Mouse (Mus musculus) MEL (cell line): ENCODE results near the gene Atl3. TPM values are rescaled to one million over a fixed set of nuclear protein-coding genes. Genes with fewer than 3 reads are reported as not detected.

Experiments
- DNase-seq: peaks from one replicate; pipeline ENCODE4 v3.0.0; 2011; ENCODE audit warnings: low read depth, low spot score
- H3K27ac ChIP-seq: 2 replicates; pipeline ENCODE4 v1.5.1; 2012; ENCODE audit warnings: low read depth, mild to moderate bottlenecking, control low read depth, low read length, moderate library complexity; ENCODE audit not compliant: control insufficient read depth
- H3K27me3 ChIP-seq, 2 experiments: fragments of 150-350 bp in 1 of 2; sonication (generic) in 1 of 2; 2 replicates each; pipeline ENCODE4 v1.6.1; 2012; ENCODE audit warnings: low read length in 2 of 2, mild to moderate bottlenecking in 2 of 2, improper control_type of control experiment in 1 of 2, moderate library complexity in 1 of 2; ENCODE audit not compliant: insufficient read depth in 2 of 2, control insufficient read depth in 1 of 2
- H3K36me3 ChIP-seq, 2 experiments: 2 replicates each; pipeline ENCODE4 v1.6.1; 2012 to 2014; ENCODE audit warnings: low read length in 2 of 2, improper control_type of control experiment in 1 of 2, inconsistent platforms in 1 of 2, mild to moderate bottlenecking in 1 of 2; ENCODE audit not compliant: insufficient read depth in 2 of 2, control insufficient read depth in 1 of 2
- H3K4me1 ChIP-seq, 2 experiments: fragments of 150-350 bp in 1 of 2; sonication (generic) in 1 of 2; 2 replicates each; pipeline ENCODE4 v1.6.1; 2012; ENCODE audit warnings: low read length in 2 of 2, improper control_type of control experiment in 1 of 2, mild to moderate bottlenecking in 1 of 2; ENCODE audit not compliant: insufficient read depth in 2 of 2, control insufficient read depth in 1 of 2
- H3K4me3 ChIP-seq, 2 experiments: fragments of 150-350 bp in 1 of 2; sonication (generic) in 1 of 2; 2 replicates each; pipeline ENCODE4 v1.5.1; 2012; ENCODE audit warnings: low read depth in 2 of 2, low read length in 2 of 2, mild to moderate bottlenecking in 2 of 2, moderate library complexity in 2 of 2, control low read depth in 1 of 2, improper control_type of control experiment in 1 of 2; ENCODE audit not compliant: control insufficient read depth in 1 of 2, insufficient read depth in 1 of 2
- H3K79me2 ChIP-seq: 2 replicates; pipeline ENCODE4 v1.6.1; 2012; ENCODE audit warnings: mild to moderate bottlenecking, low read length, moderate library complexity; ENCODE audit not compliant: control insufficient read depth, poor library complexity, insufficient read depth
- H3K9ac ChIP-seq: 2 replicates; pipeline ENCODE4 v1.6.1; 2012; ENCODE audit warnings: low read depth, mild to moderate bottlenecking, control low read depth, low read length, moderate library complexity; ENCODE audit not compliant: control insufficient read depth, poor library complexity, severe bottlenecking
- H3K9me3 ChIP-seq: fragments of 150-350 bp; sonication (generic); replicated peaks from 2 replicates; pipeline ENCODE4 v1.6.1; 2012; ENCODE audit warnings: mild to moderate bottlenecking, low read length, improper control_type of control experiment, moderate library complexity; ENCODE audit not compliant: insufficient read depth
- BHLHE40 ChIP-seq: IDR thresholded peaks from 2 replicates; pipeline ENCODE4 v1.6.1; 2012; ENCODE audit warnings: low read depth, mild to moderate bottlenecking, inconsistent platforms, low read length, improper control_type of control experiment, borderline replicate concordance
- CHD1 ChIP-seq: IDR thresholded peaks from 2 replicates; pipeline ENCODE4 v1.6.1; 2012; ENCODE audit warnings: low read depth, mild to moderate bottlenecking, inconsistent platforms, low read length, improper control_type of control experiment
- CTCF ChIP-seq, 3 experiments: IDR thresholded peaks in 2 of 3; conservative IDR thresholded peaks in 1 of 3; 2 replicates each; pipeline ENCODE4 v1.5.1; 2011 to 2012; ENCODE audit warnings: low read length in 3 of 3, low read depth in 2 of 3, mild to moderate bottlenecking in 2 of 3, improper control_type of control experiment in 1 of 3, inconsistent platforms in 1 of 3, mixed read lengths in 1 of 3, moderate library complexity in 1 of 3; ENCODE audit not compliant: control insufficient read depth in 1 of 3, insufficient read depth in 1 of 3, poor library complexity in 1 of 3, severe bottlenecking in 1 of 3
- E2F4 ChIP-seq: IDR thresholded peaks from 2 replicates; pipeline ENCODE4 v1.6.1; 2011; ENCODE audit warnings: low read depth, low read length, improper control_type of control experiment, borderline replicate concordance
- ELF1 ChIP-seq: IDR thresholded peaks from 2 replicates; pipeline ENCODE4 v1.6.1; 2014; ENCODE audit warnings: low read depth, mild to moderate bottlenecking, inconsistent platforms, low read length, improper control_type of control experiment, moderate library complexity
- GATA1 ChIP-seq: IDR thresholded peaks from 2 replicates; pipeline ENCODE4 v1.6.1; 2011; ENCODE audit warnings: low read depth, low read length, improper control_type of control experiment
- HCFC1 ChIP-seq: IDR thresholded peaks from 2 replicates; pipeline ENCODE4 v1.6.1; 2012; ENCODE audit warnings: low read depth, mild to moderate bottlenecking, inconsistent platforms, low read length, improper control_type of control experiment, moderate library complexity
- JUND ChIP-seq: IDR thresholded peaks from 2 replicates; pipeline ENCODE4 v1.6.1; 2011; ENCODE audit warnings: low read depth, mild to moderate bottlenecking, improper control_type of control experiment, low read length
- MAFK ChIP-seq: IDR thresholded peaks from 2 replicates; pipeline ENCODE4 v1.6.1; 2011; ENCODE audit warnings: low read depth, mild to moderate bottlenecking, low read length, improper control_type of control experiment, borderline replicate concordance
- MAZ ChIP-seq: IDR thresholded peaks from 2 replicates; pipeline ENCODE4 v1.6.1; 2012; ENCODE audit warnings: low read depth, mild to moderate bottlenecking, inconsistent platforms, low read length, improper control_type of control experiment
- MEF2A ChIP-seq: IDR thresholded peaks from 2 replicates; pipeline ENCODE4 v1.6.1; 2014; ENCODE audit warnings: low read depth, mild to moderate bottlenecking, inconsistent platforms, low read length, improper control_type of control experiment; ENCODE audit not compliant: poor library complexity, insufficient replicate concordance, severe bottlenecking; ENCODE audit errors: extremely low read depth
- MXI1 ChIP-seq: IDR thresholded peaks from 2 replicates; pipeline ENCODE4 v1.6.1; 2011; ENCODE audit warnings: mild to moderate bottlenecking, low read depth, low read length, improper control_type of control experiment
- MYC ChIP-seq: IDR thresholded peaks from 2 replicates; pipeline ENCODE4 v1.6.1; 2011; ENCODE audit warnings: low read depth, mild to moderate bottlenecking, low read length, improper control_type of control experiment, moderate library complexity
- NELFE ChIP-seq: IDR thresholded peaks from 2 replicates; pipeline ENCODE4 v1.6.1; 2011; ENCODE audit warnings: low read depth, low read length, improper control_type of control experiment
- NRF1 ChIP-seq: IDR thresholded peaks from 2 replicates; pipeline ENCODE4 v1.6.1; 2014; ENCODE audit warnings: low read depth, mild to moderate bottlenecking, inconsistent platforms, low read length, improper control_type of control experiment, moderate library complexity; ENCODE audit not compliant: poor library complexity, insufficient read depth, severe bottlenecking
- POLR2A ChIP-seq, 2 experiments: IDR thresholded peaks; 2 replicates each; pipeline ENCODE4 v1.6.1; 2011 to 2012; ENCODE audit warnings: low read length in 2 of 2, mild to moderate bottlenecking in 2 of 2, control low read depth in 1 of 2, improper control_type of control experiment in 1 of 2, low read depth in 1 of 2, moderate library complexity in 1 of 2; ENCODE audit not compliant: control insufficient read depth in 1 of 2, insufficient read depth in 1 of 2, poor library complexity in 1 of 2
- RCOR1 ChIP-seq: IDR thresholded peaks from 2 replicates; pipeline ENCODE4 v1.6.1; 2012; ENCODE audit warnings: low read depth, mild to moderate bottlenecking, inconsistent platforms, low read length, improper control_type of control experiment
- SIN3A ChIP-seq: IDR thresholded peaks from 2 replicates; pipeline ENCODE4 v1.6.1; 2012; ENCODE audit warnings: low read length, improper control_type of control experiment, inconsistent platforms
- SMC3 ChIP-seq: IDR thresholded peaks from 2 replicates; pipeline ENCODE4 v1.6.1; 2011; ENCODE audit warnings: low read depth, low read length, improper control_type of control experiment
- TAL1 ChIP-seq: IDR thresholded peaks from 2 replicates; pipeline ENCODE4 v1.6.1; 2012; ENCODE audit warnings: mild to moderate bottlenecking, inconsistent platforms, low read length, moderate library complexity, mixed read lengths
- TBP ChIP-seq: IDR thresholded peaks from 2 replicates; pipeline ENCODE4 v1.8.0; 2011; ENCODE audit warnings: low read depth, low read length, improper control_type of control experiment
- UBTF ChIP-seq: IDR thresholded peaks from 2 replicates; pipeline ENCODE4 v1.6.1; 2012; ENCODE audit warnings: low read depth, mild to moderate bottlenecking, inconsistent platforms, low read length, improper control_type of control experiment, moderate library complexity, borderline replicate concordance; ENCODE audit not compliant: insufficient read depth
- USF2 ChIP-seq, 2 experiments: IDR thresholded peaks; 2 replicates each; pipeline ENCODE4 v1.6.1; 2011 to 2012; ENCODE audit warnings: improper control_type of control experiment in 2 of 2, low read length in 2 of 2, borderline replicate concordance in 1 of 2, inconsistent platforms in 1 of 2, low read depth in 1 of 2, mild to moderate bottlenecking in 1 of 2; ENCODE audit not compliant: insufficient read depth in 1 of 2
- ZKSCAN1 ChIP-seq: IDR thresholded peaks from 2 replicates; pipeline ENCODE4 v1.6.1; 2012; ENCODE audit warnings: low read depth, mild to moderate bottlenecking, inconsistent platforms, low read length, improper control_type of control experiment, moderate library complexity
- ZMIZ1 ChIP-seq: IDR thresholded peaks from 2 replicates; pipeline ENCODE4 v1.6.1; 2012; ENCODE audit warnings: low read depth, mild to moderate bottlenecking, inconsistent platforms, low read length, improper control_type of control experiment, moderate library complexity
- ZNF384 ChIP-seq: IDR thresholded peaks from 2 replicates; pipeline ENCODE4 v1.6.1; 2012; ENCODE audit warnings: low read depth, mild to moderate bottlenecking, inconsistent platforms, low read length, improper control_type of control experiment
- polyA plus RNA-seq, 2 experiments: library from polyadenylated mRNA; stranded (reverse) in 1 of 2; unstranded in 1 of 2; fragments of >175 nt in 1 of 2; fragments of >200 nt in 1 of 2; gene quantifications; 2 replicates each; pipeline versions ENCODE4 v1.2.1 to v1.2.4; 2012; ENCODE audit warnings: low replicate concordance in 2 of 2, low read depth in 1 of 2; ENCODE audit not compliant: insufficient read length in 2 of 2, insufficient read depth in 1 of 2, missing spikeins in 1 of 2
- total RNA-seq: library from RNA; depleted of rRNA; stranded (reverse); fragments of 300-350 nt; gene quantifications from 2 replicates; pipeline ENCODE4 v1.2.3, GENCODE M21; 2012

The Atl3 gene
- total and polyA plus RNA-seq, 3 experiments, result 15.3 to 16.4 TPM; not detected in 1

DNA sequence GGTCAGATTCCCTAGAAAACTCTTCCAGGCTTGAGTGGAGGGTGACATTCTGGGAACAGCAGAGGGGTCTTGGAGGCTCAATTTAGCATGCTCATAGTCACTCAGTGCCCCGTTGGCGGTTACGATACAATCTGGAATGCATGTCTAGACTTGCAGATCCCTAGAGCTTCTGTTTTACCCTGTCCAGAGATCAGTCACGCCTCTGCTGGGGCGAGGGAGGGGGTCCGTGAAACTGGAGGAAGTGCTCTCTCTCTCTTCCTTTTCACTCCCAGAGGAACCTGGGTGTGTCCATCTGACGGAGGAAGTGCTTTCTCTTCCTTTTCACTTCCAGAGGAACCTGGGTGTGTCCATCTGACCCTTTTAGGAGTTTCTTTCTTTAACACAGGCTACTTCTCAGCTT lies 89.3 kb downstream of the Atl3 start:
- DNase-seq, result no peak
- Histone ChIP-seq H3K27me3 (no peaks in the 10 kb centered on the region), H3K9me3 (no peaks in the 10 kb centered on the region), H3K27ac (no peak overlapping the region), H3K79me2 (no peaks in the 10 kb centered on the region), H3K4me3 (no peak overlapping the region), H3K9ac (no peak overlapping the region), H3K4me1 (peaks cover 0 to 2% of the 10 kb centered on the region in 2 experiments; a peak in 1 of 4 replicates), H3K36me3 (no peaks in the 10 kb centered on the region; a peak in 2 of 4 replicates)
- TF ChIP-seq USF2 (IDR thresholded peaks at IDR 0.05; ENCODE audit: borderline replicate concordance in 1 of 2, insufficient read depth in 1 of 2, low read depth in 1 of 2, low read length in 2 of 2), result no peak

DNA sequence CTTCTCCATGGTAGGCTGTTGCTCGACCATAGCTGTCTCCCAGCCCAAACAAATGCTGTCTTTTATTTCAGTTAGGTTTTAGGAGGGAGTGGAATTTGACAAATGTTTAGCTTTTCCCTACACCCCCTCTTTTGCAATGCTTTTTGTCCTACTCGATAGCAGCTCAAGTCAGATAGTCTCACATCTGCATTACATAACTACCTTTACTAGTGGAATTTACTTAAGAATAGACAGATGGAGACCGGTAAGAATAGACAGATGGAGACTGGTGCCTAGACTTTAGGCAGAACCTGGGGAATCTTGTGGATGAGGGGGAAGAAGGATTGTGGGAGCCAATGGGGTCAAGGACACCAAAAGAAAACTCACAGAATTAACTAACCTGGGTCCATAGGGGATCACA lies 89.8 kb downstream of the Atl3 start:
- Histone ChIP-seq H3K36me3 (no peaks in the 10 kb centered on the region; a peak in 2 of 4 replicates), H3K27ac (no peak overlapping the region), H3K4me3 (no peak overlapping the region)
- DNase-seq, result no peak
- TF ChIP-seq SMC3 (no peak), TAL1 (no peak), MAZ (no peak), ZNF384 (no peak), ZMIZ1 (no peak), ELF1 (no peak), CTCF (IDR thresholded peaks at IDR 0.05 in 2 of 3, conservative IDR thresholded peaks at IDR 0.05 in 1 of 3; ENCODE audit: control insufficient read depth in 1 of 3, insufficient read depth in 1 of 3, low read depth in 2 of 3, low read length in 3 of 3, poor library complexity in 1 of 3, severe bottlenecking in 1 of 3) (no peak), JUND (no peak)
- TF ChIP-seq, all 39 proteins: peak for 0
- H3K9me3 ChIP-seq, result no peaks in the 10 kb centered on the region
- H3K9ac ChIP-seq, result no peak overlapping the region
- no peaks in the 10 kb centered on the region for H3K27me3 ChIP-seq
- H3K79me2 ChIP-seq, result no peaks in the 10 kb centered on the region
- H3K4me1 ChIP-seq, result peaks cover 0 to 2% of the 10 kb centered on the region in 2 experiments; a peak in 1 of 4 replicates

DNA sequence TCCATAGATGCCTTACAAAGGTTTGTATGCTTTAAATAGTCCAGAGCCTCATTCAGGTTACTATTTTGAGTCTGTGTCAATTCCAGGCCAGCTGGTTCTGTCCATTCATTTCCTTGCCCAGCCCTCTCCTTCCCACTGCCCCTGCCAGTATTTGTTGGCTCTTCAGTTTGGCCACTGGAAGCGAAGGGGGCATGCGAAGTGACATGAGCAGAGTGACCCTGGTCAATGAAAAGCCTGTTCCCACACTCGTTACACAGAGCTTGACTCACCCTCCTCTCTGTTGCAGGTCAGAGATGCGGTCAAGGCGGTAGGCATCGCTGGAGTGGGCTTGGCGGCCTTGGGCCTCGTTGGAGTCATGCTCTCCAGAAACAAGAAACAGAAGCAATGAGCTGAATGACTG lies 91.4 kb downstream of the Atl3 start:
- TF ChIP-seq RCOR1 (no peak), UBTF (no peak), CHD1 (no peak), BHLHE40 (no peak), HCFC1 (no peak), TAL1 (no peak), MAFK (no peak), E2F4 (no peak), MXI1 (no peak), ZMIZ1 (no peak), GATA1 (no peak), POLR2A (IDR thresholded peaks at IDR 0.05; ENCODE audit: control insufficient read depth in 1 of 2, insufficient read depth in 1 of 2, low read depth in 1 of 2, low read length in 2 of 2, poor library complexity in 1 of 2) (no peak), SIN3A (no peak), MEF2A (no peak), NRF1 (no peak), MYC (no peak), ZKSCAN1 (no peak), NELFE (no peak), TBP (no peak)
- H3K27me3 ChIP-seq, result no peaks in the 10 kb centered on the region
- H3K9ac ChIP-seq, result no peak overlapping the region
- no peak overlapping the region for H3K4me3 ChIP-seq
- H3K36me3 ChIP-seq, result no peaks in the 10 kb centered on the region; a peak in 2 of 4 replicates
- no peak for DNase-seq
- H3K9me3 ChIP-seq, result no peaks in the 10 kb centered on the region
- H3K4me1 ChIP-seq, result peaks cover 0 to 2% of the 10 kb centered on the region in 2 experiments; a peak in 1 of 4 replicates
- no peaks in the 10 kb centered on the region for H3K79me2 ChIP-seq
- H3K27ac ChIP-seq, result no peak overlapping the region
